Mouse (Mus musculus) lung, embryonic 15.5 days (tissue): ENCODE data around the gene Trio. TPM values are rescaled to one million over a fixed set of nuclear protein-coding genes. Genes with fewer than 3 reads are reported as not detected.

ENCODE experiments used
- ATAC-seq: fragments of 200-750 bp; cut with Nextera tagmentation; 2 replicates; pipeline ENCODE4 v1.8.0; 2017; ENCODE audit warnings: moderate number of reproducible peaks, borderline replicate concordance; ENCODE audit not compliant: low FRiP score, low TSS enrichment; ENCODE audit errors: extremely low read depth
- H3K27ac ChIP-seq: fragments of 300-500 bp; sonication (generic); 2 replicates; pipeline ENCODE4 v1.5.1; 2015; ENCODE audit warnings: moderate library complexity, mild to moderate bottlenecking, inconsistent platforms
- H3K27me3 ChIP-seq: fragments of 300-500 bp; sonication (generic); 2 replicates; pipeline ENCODE4 v1.6.1; 2015; ENCODE audit warnings: inconsistent platforms
- H3K36me3 ChIP-seq: fragments of 300-500 bp; sonication (generic); 2 replicates; pipeline ENCODE4 v1.6.1; 2015; ENCODE audit warnings: inconsistent platforms
- H3K4me1 ChIP-seq: fragments of 300-500 bp; sonication (generic); 2 replicates; pipeline ENCODE4 v1.6.1; 2015; ENCODE audit warnings: inconsistent platforms
- H3K4me2 ChIP-seq: fragments of 300-500 bp; sonication (generic); 2 replicates; pipeline ENCODE4 v1.6.1; 2015; ENCODE audit warnings: inconsistent platforms, mild to moderate bottlenecking, moderate library complexity
- H3K4me3 ChIP-seq: fragments of 300-500 bp; sonication (generic); 2 replicates; pipeline ENCODE4 v1.5.1; 2015; ENCODE audit warnings: mild to moderate bottlenecking, inconsistent platforms
- H3K9ac ChIP-seq: fragments of 300-500 bp; sonication (generic); 2 replicates; pipeline ENCODE4 v1.6.1; 2015; ENCODE audit warnings: inconsistent platforms
- H3K9me3 ChIP-seq: fragments of 300-500 bp; sonication (generic); 2 replicates; pipeline ENCODE4 v1.6.1; 2016; ENCODE audit warnings: inconsistent platforms
- WGBS: fragments of 180-500 bp; shearing (Covaris S2); methylation state at CpG from one replicate; pipeline ENCODE4 v1.1.7; 2015; 5-methylcytosine and 5-hydroxymethylcytosine counted together
- polyA plus RNA-seq: library from polyadenylated mRNA; unstranded; fragments of >200 nt; fragmentation: Nextera tagmentation; extraction: Ambion mirVana; gene quantifications from 2 replicates; pipeline ENCODE4 v1.2.1, GENCODE M21; 2015

Gene Trio
- polyA plus RNA-seq, 1 experiment from 2014 or later = 18.7 TPM

- peak; percentile 75; the same call in 1 of the 2 replicates for ATAC-seq
- peak overlapping the region; percentile 54 for H3K27ac ChIP-seq
Measured at GRCm38 (mm10) chr15:27710698-27711097, 314.9 kb downstream of the Trio start.

GRCm38 (mm10) chr15:27708968-27709612, 316.6 kb downstream of the Trio start:
- H3K4me3 ChIP-seq = no peak overlapping the region
- H3K4me2 ChIP-seq = no peak overlapping the region
- no peak overlapping the region for H3K27ac ChIP-seq
- H3K36me3 ChIP-seq = no peaks in the 10 kb centered on the region
- WGBS = 77% methylated on average over 7 of the region's 7 CpGs
- H3K27me3 ChIP-seq = no peaks in the 10 kb centered on the region
- no peaks in the 10 kb centered on the region for H3K4me1 ChIP-seq
- ATAC-seq = no peak
- H3K9ac ChIP-seq = no peak overlapping the region
- H3K9me3 ChIP-seq = no peaks in the 10 kb centered on the region

More at GRCm38 (mm10) chr15:27710698-27711097, 314.9 kb downstream of the Trio start:
- Histone ChIP-seq H3K4me3 (no peak overlapping the region), H3K27me3 (no peaks in the 10 kb centered on the region), H3K4me1 (no peaks in the 10 kb centered on the region), H3K36me3 (no peaks in the 10 kb centered on the region), H3K9ac (no peak overlapping the region), H3K9me3 (no peaks in the 10 kb centered on the region), H3K4me2 (no peak overlapping the region)
- 42% methylated on average over 9 of the region's 9 CpGs for WGBS

GRCm38 (mm10) chr15:27708499-27708898, 317.1 kb downstream of the Trio start:
- no peak for ATAC-seq
- Histone ChIP-seq H3K9ac (no peak overlapping the region), H3K9me3 (no peaks in the 10 kb centered on the region), H3K27me3 (no peaks in the 10 kb centered on the region), H3K4me3 (no peak overlapping the region), H3K4me2 (no peak overlapping the region), H3K4me1 (no peaks in the 10 kb centered on the region), H3K36me3 (no peaks in the 10 kb centered on the region), H3K27ac (no peak overlapping the region)
- WGBS = 58% methylated on average over 3 of the region's 3 CpGs

GRCm38 (mm10) chr15:27702972-27703313, 322.7 kb downstream of the Trio start:
- Histone ChIP-seq H3K9me3 (no peaks in the 10 kb centered on the region), H3K4me3 (no peak overlapping the region), H3K27me3 (no peaks in the 10 kb centered on the region), H3K4me1 (peaks cover 12% of the 10 kb centered on the region; the same call in 1 of the 2 replicates), H3K9ac (no peak overlapping the region), H3K27ac (peak overlapping the region; percentile 11), H3K4me2 (0 out of 2 replicates have a peak overlapping the region, but pooled peaks have one; percentile 4), H3K36me3 (no peaks in the 10 kb centered on the region)
- 33% methylated on average over 1 of the region's 1 CpGs for WGBS
- no peak for ATAC-seq

- Histone ChIP-seq H3K4me2 (0 out of 2 replicates have a peak overlapping the region, but pooled peaks have one; percentile 4), H3K36me3 (no peaks in the 10 kb centered on the region), H3K9ac (no peak overlapping the region), H3K4me3 (no peak overlapping the region), H3K27me3 (no peaks in the 10 kb centered on the region), H3K9me3 (no peaks in the 10 kb centered on the region), H3K27ac (peak overlapping the region; percentile 11; the same call in 1 of the 2 replicates), H3K4me1 (peaks cover 12% of the 10 kb centered on the region; the same call in 1 of the 2 replicates)
- 24% methylated on average over 11 of the region's 11 CpGs for WGBS
- ATAC-seq = peak; percentile 70; the same call in 1 of the 2 replicates
Measured at GRCm38 (mm10) chr15:27702031-27702971, 323.3 kb downstream of the Trio start.

GRCm38 (mm10) chr15:27697632-27698031, 328.0 kb downstream of the Trio start:
- no peak overlapping the region for H3K4me3 ChIP-seq
- no peaks in the 10 kb centered on the region for H3K27me3 ChIP-seq
- H3K36me3 ChIP-seq = no peaks in the 10 kb centered on the region
- H3K27ac ChIP-seq = no peak overlapping the region
- ATAC-seq = no peak
- WGBS = 82% methylated on average over 5 of the region's 5 CpGs
- H3K4me2 ChIP-seq = no peak overlapping the region
- H3K9me3 ChIP-seq = no peaks in the 10 kb centered on the region
- peaks cover 5% of the 10 kb centered on the region; the same call in 1 of the 2 replicates for H3K4me1 ChIP-seq
- no peak overlapping the region for H3K9ac ChIP-seq

GRCm38 (mm10) chr15:27693235-27693634, 332.4 kb downstream of the Trio start:
- H3K4me3 ChIP-seq = no peak overlapping the region
- no peak overlapping the region for H3K27ac ChIP-seq
- no peak for ATAC-seq
- 72% methylated on average over 10 of the region's 10 CpGs for WGBS
- H3K9ac ChIP-seq = no peak overlapping the region
- H3K27me3 ChIP-seq = no peaks in the 10 kb centered on the region
- no peaks in the 10 kb centered on the region for H3K9me3 ChIP-seq
- H3K36me3 ChIP-seq = no peaks in the 10 kb centered on the region
- H3K4me1 ChIP-seq = no peaks in the 10 kb centered on the region
- H3K4me2 ChIP-seq = no peak overlapping the region

- Histone ChIP-seq H3K27me3 (no peaks in the 10 kb centered on the region), H3K4me2 (no peak overlapping the region), H3K27ac (no peak overlapping the region), H3K4me1 (no peaks in the 10 kb centered on the region), H3K9me3 (no peaks in the 10 kb centered on the region), H3K4me3 (no peak overlapping the region), H3K9ac (no peak overlapping the region), H3K36me3 (no peaks in the 10 kb centered on the region)
- 85% methylated on average over 7 of the region's 7 CpGs for WGBS
- ATAC-seq = no peak
Measured at GRCm38 (mm10) chr15:27692161-27692560, 333.5 kb downstream of the Trio start.

- H3K27me3 ChIP-seq = no peaks in the 10 kb centered on the region
- ATAC-seq = no peak
- no peaks in the 10 kb centered on the region for H3K36me3 ChIP-seq
- no peaks in the 10 kb centered on the region for H3K9me3 ChIP-seq
- H3K4me2 ChIP-seq = no peak overlapping the region
- H3K27ac ChIP-seq = no peak overlapping the region
- WGBS = 66% methylated on average over 7 of the region's 7 CpGs
- H3K4me3 ChIP-seq = no peak overlapping the region
- H3K4me1 ChIP-seq = no peaks in the 10 kb centered on the region
- H3K9ac ChIP-seq = no peak overlapping the region
Measured at GRCm38 (mm10) chr15:27691213-27691612, 334.4 kb downstream of the Trio start.

GRCm38 (mm10) chr15:27688041-27688651, 337.5 kb downstream of the Trio start:
- Histone ChIP-seq H3K4me3 (no peak overlapping the region), H3K9me3 (no peaks in the 10 kb centered on the region), H3K27ac (0 out of 2 replicates have a peak overlapping the region, but pooled peaks have one; percentile 8), H3K27me3 (no peaks in the 10 kb centered on the region), H3K4me1 (no peaks in the 10 kb centered on the region), H3K36me3 (no peaks in the 10 kb centered on the region), H3K9ac (no peak overlapping the region), H3K4me2 (no peak overlapping the region)
- ATAC-seq = peak; percentile 23; the same call in 1 of the 2 replicates
- WGBS = 25% methylated on average over 9 of the region's 9 CpGs

GRCm38 (mm10) chr15:27684813-27685212, 340.8 kb downstream of the Trio start:
- Histone ChIP-seq H3K4me3 (no peak overlapping the region), H3K9ac (no peak overlapping the region), H3K27me3 (no peaks in the 10 kb centered on the region), H3K9me3 (no peaks in the 10 kb centered on the region), H3K4me1 (peaks cover 15% of the 10 kb centered on the region; the same call in 1 of the 2 replicates), H3K27ac (no peak overlapping the region), H3K36me3 (no peaks in the 10 kb centered on the region), H3K4me2 (no peak overlapping the region)
- 85% methylated on average over 7 of the region's 7 CpGs for WGBS
- no peak for ATAC-seq
